Mouse (Mus musculus) T-helper 2 cell (primary cell): Measurements from ENCODE around the gene Nsun6.

ENCODE experiments used
- in situ Hi-C: fragments of 300-600 bp; cut with MboI, MseI; formaldehyde crosslinking; loops from one replicate; pipeline ENCODE4 v1.15.1; 2025; ENCODE audit warnings: high pct_unique_total_duplicates

The Nsun6 gene

DNA sequence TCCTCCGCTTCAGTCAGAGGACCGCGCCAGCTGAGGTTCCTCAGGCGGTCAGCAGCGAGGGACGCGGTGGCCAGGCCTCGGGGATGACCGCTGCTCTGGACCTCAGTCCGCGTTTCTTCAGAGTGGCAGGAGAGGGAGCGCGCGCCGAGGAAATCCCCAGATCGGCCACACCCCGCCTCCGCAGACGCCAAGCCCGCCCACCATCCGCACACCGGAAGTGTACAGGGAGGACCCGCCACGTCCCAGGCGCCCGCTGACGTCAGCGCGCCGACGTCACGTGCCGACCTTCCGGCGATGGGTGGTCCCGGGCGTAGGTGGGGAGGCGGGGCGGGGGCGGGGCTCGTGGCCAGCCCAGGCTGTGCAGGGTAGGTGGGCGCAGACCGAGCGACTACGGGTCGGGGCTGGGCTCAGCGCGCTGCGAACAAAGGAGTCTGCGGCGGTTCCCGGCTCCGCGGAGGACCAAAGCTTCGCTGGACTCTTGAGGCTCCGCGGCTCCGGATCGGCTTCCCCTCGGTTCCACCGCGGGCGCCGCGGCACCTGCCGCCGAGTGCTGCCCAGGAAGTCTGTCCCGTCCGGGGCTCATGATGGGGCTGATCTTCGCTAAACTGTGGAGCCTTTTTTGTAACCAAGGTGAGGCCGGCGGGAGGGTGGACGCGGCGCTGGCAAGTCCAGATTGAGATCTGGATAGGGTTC is at the start of gene Nsun6:
Nsun6 (minus strand) TSS at position 125 of the 693 bp plus-strand sequence.
- in situ Hi-C loops, result loop anchor here (25.0 kb wide), 2 partner anchors 993 to 1343 kb away; partner anchors contain the start of genes Hacd1 and Stam

DNA sequence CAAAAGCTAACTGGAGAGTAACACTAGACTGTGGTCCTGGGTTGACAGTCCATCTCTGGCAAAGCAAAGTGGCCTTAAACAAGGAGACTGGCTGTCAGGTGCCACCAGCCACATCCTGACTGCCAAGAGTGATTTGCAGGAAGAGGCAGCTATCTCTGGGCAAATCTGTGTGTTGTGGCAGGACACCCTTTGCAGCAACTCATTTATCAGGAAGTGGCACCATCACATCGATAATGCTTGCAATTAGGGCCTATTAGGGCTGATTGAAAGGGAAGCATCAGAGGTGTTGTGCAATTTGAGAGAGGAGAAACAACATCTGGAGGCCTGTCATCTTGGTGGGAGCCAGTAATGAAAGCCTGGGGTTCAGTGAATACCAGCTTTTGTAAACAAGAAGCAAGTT is 49.5 kb upstream of the Nsun6 start:
- in situ Hi-C loops, result no loop called here

DNA sequence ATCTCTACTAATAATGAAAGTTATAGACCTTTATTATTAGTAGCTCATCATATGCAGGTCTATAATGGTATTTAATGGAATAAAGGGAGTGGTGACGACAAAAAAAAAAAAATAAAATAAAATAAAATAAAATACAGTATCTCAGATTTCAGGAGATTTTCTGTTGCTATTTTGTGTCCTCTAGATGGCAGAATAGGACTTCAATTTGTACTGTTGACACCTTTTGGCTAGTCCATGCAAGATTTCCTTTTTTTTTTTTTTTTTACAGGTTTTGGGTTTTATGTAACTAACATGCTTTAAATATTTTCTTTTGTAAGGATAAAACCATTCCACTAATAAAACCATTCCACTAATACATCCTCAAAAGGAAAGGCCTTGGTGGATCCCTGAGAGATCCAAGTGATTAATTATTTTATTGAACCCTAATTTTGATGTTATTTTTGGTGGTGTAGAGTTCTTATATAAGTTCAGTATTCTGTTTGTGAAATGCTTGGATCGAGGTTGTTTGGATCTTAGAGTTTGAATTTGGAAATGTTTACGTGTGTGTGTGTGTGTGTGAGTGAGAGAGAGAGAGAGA is 41.7 kb upstream of the Nsun6 start:
- in situ Hi-C loops, result no loop called here

DNA sequence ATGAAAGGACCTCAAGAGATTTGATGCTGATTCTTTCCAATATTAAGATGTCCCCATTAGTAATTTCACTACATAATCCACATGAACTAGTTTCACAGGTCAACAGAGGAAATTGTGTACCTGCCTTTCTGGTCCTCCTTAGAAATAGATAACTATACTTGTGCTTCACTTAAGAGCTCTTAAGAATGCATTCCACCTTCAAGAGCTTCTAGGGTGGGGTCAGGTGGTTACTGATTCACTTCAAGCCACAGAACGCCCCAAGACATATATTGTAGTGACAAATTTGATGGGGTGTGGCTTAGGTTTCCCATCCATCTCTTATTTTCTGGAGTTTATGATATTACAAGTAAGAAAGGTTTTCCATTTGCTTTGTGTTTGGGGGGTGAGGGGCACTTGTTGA is 32.4 kb upstream of the Nsun6 start:
- in situ Hi-C loops, result no loop called here

DNA sequence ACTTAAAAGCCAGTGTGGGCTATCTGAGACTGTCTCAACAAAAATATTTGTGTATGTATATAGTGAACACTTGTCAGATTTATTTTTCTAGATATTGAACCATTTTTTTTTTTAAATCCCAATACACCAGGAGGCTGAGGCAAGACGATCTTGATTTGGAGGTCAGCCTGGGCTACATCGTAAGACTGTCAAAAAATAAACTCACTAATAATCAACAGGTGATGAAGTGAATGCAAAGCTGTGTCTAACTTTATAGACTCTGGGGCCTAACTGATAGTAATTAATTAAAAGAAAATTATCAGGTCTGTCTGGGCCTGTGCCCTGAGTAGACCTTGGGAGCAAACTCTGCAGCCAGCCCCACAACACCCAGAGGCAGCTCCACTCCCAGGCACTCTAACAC is 28.8 kb upstream of the Nsun6 start:
- in situ Hi-C loops, result no loop called here

GRCm38 (mm10) chr2:15067091-15067490 is 12.2 kb upstream of the Nsun6 start:
- in situ Hi-C loops, result loop anchor here (25.0 kb wide), 2 partner anchors 1005 to 1355 kb away; partner anchors contain the start of genes Hacd1 and Stam

DNA sequence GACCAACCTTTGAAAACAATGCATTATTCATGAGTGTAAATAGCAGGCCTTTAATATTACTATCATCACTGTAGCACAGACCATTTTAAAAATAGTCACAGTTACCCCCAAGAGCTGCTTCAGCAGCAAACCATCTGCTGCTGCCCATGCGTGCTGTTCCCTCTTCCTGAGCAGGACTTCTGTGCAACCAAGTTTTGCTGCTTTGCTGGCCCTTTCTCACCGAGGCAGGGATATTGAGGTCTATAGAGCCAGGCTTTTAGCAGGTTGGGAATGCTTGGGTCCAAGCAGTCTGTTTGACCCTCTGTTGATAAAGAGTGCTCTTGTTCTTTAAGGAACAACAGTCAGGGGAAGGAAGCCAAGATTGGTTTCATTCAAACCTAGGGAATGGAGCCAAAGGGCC is 10.6 kb upstream of the Nsun6 start:
- in situ Hi-C loops, result loop anchor here (25.0 kb wide), 2 partner anchors 1003 to 1353 kb away; partner anchors contain the start of genes Hacd1 and Stam

- in situ Hi-C loops, result loop anchor here (25.0 kb wide), 2 partner anchors 1002 to 1352 kb away; partner anchors contain the start of genes Hacd1 and Stam
These were observed 9.8 kb upstream of the Nsun6 start for GRCm38 (mm10) chr2:15064380-15065269.

GRCm38 (mm10) chr2:15063815-15064214 is 8.9 kb upstream of the Nsun6 start:
- in situ Hi-C loops, result loop anchor here (25.0 kb wide), 2 partner anchors 1002 to 1352 kb away; partner anchors contain the start of genes Hacd1 and Stam

DNA sequence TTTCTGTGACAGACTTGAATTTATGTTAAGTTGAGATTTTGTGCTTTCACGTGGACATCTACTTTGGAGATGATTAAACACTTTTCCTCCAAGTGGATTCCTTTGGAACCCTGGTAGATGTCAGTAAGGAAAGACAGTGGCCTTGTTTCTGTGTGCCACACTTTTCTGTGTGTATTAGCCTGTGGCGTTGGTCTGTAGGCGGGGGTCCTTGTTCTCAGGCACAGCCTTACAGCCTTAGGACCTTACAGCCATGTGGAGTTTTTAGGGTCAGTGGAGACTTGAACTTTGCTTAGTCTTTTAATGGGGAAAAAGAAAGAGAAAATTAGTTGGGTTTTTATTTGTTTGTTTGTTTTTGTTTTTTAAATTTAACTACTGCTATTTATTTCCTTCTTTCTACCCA is 6.0 kb upstream of the Nsun6 start:
- in situ Hi-C loops, result loop anchor here (25.0 kb wide), 2 partner anchors 999 to 1349 kb away; partner anchors contain the start of genes Hacd1 and Stam

- in situ Hi-C loops, result loop anchor here (25.0 kb wide), 2 partner anchors 996 to 1346 kb away; partner anchors contain the start of genes Hacd1 and Stam
These were observed 3.4 kb upstream of the Nsun6 start for GRCm38 (mm10) chr2:15058227-15058626.

- in situ Hi-C loops, result loop anchor here (25.0 kb wide), 2 partner anchors 993 to 1343 kb away; partner anchors contain the start of genes Hacd1 and Stam
These were observed 877 bp upstream of the Nsun6 start for GRCm38 (mm10) chr2:15055741-15056151.

- in situ Hi-C loops, result loop anchor here (25.0 kb wide), 2 partner anchors 992 to 1342 kb away; partner anchors contain the start of genes Hacd1 and Stam
These were observed 373 bp downstream of the Nsun6 start for GRCm38 (mm10) chr2:15054496-15054895.

- in situ Hi-C loops, result no loop called here
These were observed 5.6 kb downstream of the Nsun6 start, which contains the start of gene Arl5b for GRCm38 (mm10) chr2:15049117-15049873. Gene Arl5b (plus strand): TSS chr2:15049395.

DNA sequence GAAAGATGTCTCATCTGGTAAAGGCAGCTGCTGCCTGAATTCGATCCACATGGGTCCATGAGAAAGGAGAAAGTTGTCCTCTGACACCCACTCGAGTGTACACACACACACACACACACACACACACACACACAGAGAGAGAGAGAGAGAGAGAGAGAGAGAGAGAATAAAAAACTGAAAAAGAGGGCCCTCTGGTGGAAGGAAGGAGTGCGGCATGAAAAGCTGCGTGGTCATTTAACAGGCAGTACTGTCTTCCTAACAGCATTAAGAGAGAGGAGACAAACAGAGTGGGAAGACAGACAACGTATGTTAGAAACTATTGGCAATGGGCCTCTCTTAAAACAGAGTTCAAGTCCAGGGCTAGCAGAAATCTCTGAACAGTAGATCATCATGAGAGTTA is 14.5 kb downstream of the Nsun6 start:
- in situ Hi-C loops, result no loop called here

- in situ Hi-C loops, result no loop called here
These were observed 16.2 kb downstream of the Nsun6 start for GRCm38 (mm10) chr2:15038705-15039104.

GRCm38 (mm10) chr2:15027816-15028215 is 27.1 kb downstream of the Nsun6 start:
- in situ Hi-C loops, result no loop called here

DNA sequence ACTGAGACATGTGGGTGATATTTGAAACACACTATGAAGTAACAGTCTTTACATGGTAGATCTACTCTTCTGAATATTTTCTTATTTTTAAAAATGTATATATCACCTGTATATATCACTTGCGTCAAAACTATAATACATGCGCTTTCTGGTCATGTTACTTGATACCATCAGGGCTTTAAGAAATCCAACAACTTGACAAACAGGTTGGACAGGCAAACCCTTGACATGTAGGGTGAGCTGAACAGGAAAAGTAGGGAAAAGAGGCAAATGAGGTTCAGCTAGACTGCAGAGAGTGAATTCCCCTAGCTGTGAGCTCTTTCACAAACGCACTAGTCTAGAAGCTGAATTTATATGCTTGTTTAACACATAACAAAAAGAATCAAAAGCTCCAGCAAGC is 28.1 kb downstream of the Nsun6 start:
- in situ Hi-C loops, result no loop called here

DNA sequence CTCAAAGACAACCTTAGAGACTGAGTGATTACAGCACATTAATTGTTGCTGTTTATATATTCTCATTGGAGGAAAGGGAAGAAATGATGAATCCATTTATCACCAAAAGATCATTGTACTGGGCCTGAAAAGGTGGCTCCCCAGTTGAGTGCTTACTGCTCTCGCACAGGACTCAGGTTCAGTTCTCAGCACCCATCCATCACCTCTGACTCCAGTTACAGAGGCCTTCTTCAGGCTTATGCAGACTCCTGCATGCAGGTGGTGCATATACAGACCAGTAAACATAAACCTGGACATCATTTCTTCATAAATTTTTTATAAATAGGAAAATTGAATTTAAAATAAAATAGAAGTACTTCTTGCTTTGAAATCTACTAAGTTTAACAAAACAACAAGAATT is 46.8 kb downstream of the Nsun6 start:
- in situ Hi-C loops, result no loop called here

GRCm38 (mm10) chr2:15007531-15007930 is 47.3 kb downstream of the Nsun6 start:
- in situ Hi-C loops, result no loop called here

GRCm38 (mm10) chr2:14997836-14998235 is 57.0 kb downstream of the Nsun6 start:
- in situ Hi-C loops, result no loop called here
